Mouse (Mus musculus) testis, adult 2 months (tissue): ENCODE results near the gene Pts. TPM values are rescaled to one million over a fixed set of nuclear protein-coding genes. Genes with fewer than 3 reads are reported as not detected.

Experiments
- H3K27ac ChIP-seq: fragments of 200-500 bp; 2 replicates; pipeline ENCODE4 v1.5.1; 2012; ENCODE audit warnings: low read depth, low read length; ENCODE audit not compliant: control insufficient read depth, insufficient read depth
- H3K27me3 ChIP-seq: fragments of 200-500 bp; 2 replicates; pipeline ENCODE4 v1.6.1; 2012; ENCODE audit warnings: mild to moderate bottlenecking, low read length, moderate library complexity; ENCODE audit not compliant: control insufficient read depth, insufficient read depth
- H3K36me3 ChIP-seq: fragments of 200-500 bp; 2 replicates; pipeline ENCODE4 v1.6.1; 2012; ENCODE audit warnings: mild to moderate bottlenecking, low read length; ENCODE audit not compliant: control insufficient read depth, insufficient read depth
- H3K4me1 ChIP-seq: fragments of 200-500 bp; 2 replicates; pipeline ENCODE4 v1.6.1; 2012; ENCODE audit warnings: low read length; ENCODE audit not compliant: control insufficient read depth, insufficient read depth
- H3K4me3 ChIP-seq: fragments of 200-500 bp; 2 replicates; pipeline ENCODE4 v1.5.1; 2012; ENCODE audit warnings: low read depth, mild to moderate bottlenecking, low read length, moderate library complexity, mixed read lengths; ENCODE audit not compliant: control insufficient read depth
- CTCF ChIP-seq: fragments of 200-500 bp; IDR thresholded peaks from 2 replicates; pipeline ENCODE4 v1.5.1; 2012; ENCODE audit warnings: low read depth, mild to moderate bottlenecking, inconsistent platforms, low read length, moderate library complexity; ENCODE audit not compliant: control insufficient read depth, insufficient read depth, insufficient replicate concordance
- POLR2A ChIP-seq: fragments of 200-500 bp; IDR thresholded peaks from 2 replicates; pipeline ENCODE4 v1.6.1; 2012; ENCODE audit warnings: low read depth, mild to moderate bottlenecking, inconsistent platforms, low read length, moderate library complexity; ENCODE audit not compliant: control insufficient read depth
- polyA plus RNA-seq: library from polyadenylated mRNA; depleted of rRNA; stranded (reverse); fragments of >200 nt; gene quantifications from 2 replicates; pipeline ENCODE4 v1.2.3, GENCODE M21; 2012

Pts gene
- polyA plus RNA-seq, 1 experiment, result 10.7 TPM

DNA sequence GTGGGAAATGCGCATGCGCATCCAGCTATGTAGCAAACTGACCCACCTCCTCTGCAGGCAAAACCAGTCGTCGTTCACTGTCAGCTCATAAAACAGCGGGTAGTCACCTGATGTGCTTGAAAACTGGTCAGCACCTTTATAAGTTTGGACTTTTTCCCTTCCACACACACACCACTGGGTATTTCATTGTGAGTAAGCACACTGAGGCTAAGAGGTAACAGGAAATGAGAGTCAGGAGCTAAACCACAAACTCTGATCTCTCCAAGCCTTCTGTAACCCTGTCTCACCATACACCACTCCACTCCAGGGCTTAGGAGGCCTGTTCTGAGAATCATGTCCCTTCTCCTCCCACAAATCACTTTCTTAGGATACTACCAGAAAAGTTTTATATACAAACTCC, 2.9 kb downstream of the Pts start:
- TF ChIP-seq CTCF (no peak), POLR2A (no peak)
- H3K4me1 ChIP-seq, result peaks cover 4% of the 10 kb centered on the region
- no peaks in the 10 kb centered on the region for H3K27me3 ChIP-seq
- no peaks in the 10 kb centered on the region for H3K36me3 ChIP-seq
- H3K27ac ChIP-seq, result no peak overlapping the region
- no peak overlapping the region for H3K4me3 ChIP-seq

DNA sequence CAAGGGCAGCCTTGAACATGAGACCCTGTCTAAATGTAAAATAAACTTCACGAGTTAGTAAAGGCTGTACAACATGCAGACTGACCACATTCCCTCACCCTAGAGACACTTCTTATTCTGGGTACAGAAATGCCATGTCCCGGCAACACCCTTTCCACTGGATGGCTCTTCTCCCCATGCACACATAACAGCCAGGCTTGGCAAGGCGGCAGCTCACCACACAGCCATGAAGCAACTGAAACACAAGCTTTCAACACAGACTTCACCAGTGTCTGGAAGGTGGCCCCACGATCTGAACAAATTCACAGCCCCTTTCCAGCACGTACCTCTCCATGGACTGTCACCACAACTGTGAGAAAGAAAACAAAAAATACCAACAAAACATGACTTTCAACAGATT, 3.6 kb downstream of the Pts start:
- Histone ChIP-seq H3K4me3 (no peak overlapping the region), H3K27ac (no peak overlapping the region), H3K36me3 (no peaks in the 10 kb centered on the region), H3K27me3 (no peaks in the 10 kb centered on the region), H3K4me1 (peaks cover 4% of the 10 kb centered on the region)
- TF ChIP-seq CTCF (no peak), POLR2A (no peak)

- TF ChIP-seq CTCF (no peak), POLR2A (no peak)
- Histone ChIP-seq H3K27me3 (no peaks in the 10 kb centered on the region), H3K4me3 (no peak overlapping the region), H3K27ac (no peak overlapping the region), H3K4me1 (no peaks in the 10 kb centered on the region; the same call in 1 of the 2 replicates), H3K36me3 (no peaks in the 10 kb centered on the region)
Measured at GRCm38 (mm10) chr9:50522574-50522973, 6.0 kb downstream of the Pts start.

- TF ChIP-seq POLR2A, result no peak
- Histone ChIP-seq H3K27ac (no peak overlapping the region), H3K4me1 (no peaks in the 10 kb centered on the region; the same call in 1 of the 2 replicates), H3K36me3 (no peaks in the 10 kb centered on the region), H3K27me3 (no peaks in the 10 kb centered on the region), H3K4me3 (no peak overlapping the region)
Measured at GRCm38 (mm10) chr9:50521562-50521961, 7.0 kb downstream of the Pts start.

GRCm38 (mm10) chr9:50520748-50521147, 7.8 kb downstream of the Pts start:
- no peaks in the 10 kb centered on the region for H3K36me3 ChIP-seq
- H3K27ac ChIP-seq, result no peak overlapping the region
- H3K4me1 ChIP-seq, result no peaks in the 10 kb centered on the region; the same call in 1 of the 2 replicates
- no peak overlapping the region for H3K4me3 ChIP-seq
- TF ChIP-seq POLR2A, result no peak
- TF ChIP-seq CTCF, result no peak
- H3K27me3 ChIP-seq, result no peaks in the 10 kb centered on the region

GRCm38 (mm10) chr9:50518781-50519180, 9.7 kb downstream of the Pts start:
- TF ChIP-seq POLR2A, result no peak
- TF ChIP-seq CTCF, result peak; percentile 27; the same call in 1 of the 2 replicates
- Histone ChIP-seq H3K27ac (no peak overlapping the region), H3K36me3 (no peaks in the 10 kb centered on the region), H3K4me1 (no peaks in the 10 kb centered on the region), H3K27me3 (no peaks in the 10 kb centered on the region), H3K4me3 (no peak overlapping the region)

- Histone ChIP-seq H3K36me3 (no peaks in the 10 kb centered on the region), H3K27ac (no peak overlapping the region), H3K4me1 (no peaks in the 10 kb centered on the region)
Measured at GRCm38 (mm10) chr9:50515462-50515861, 13.1 kb downstream of the Pts start.

DNA sequence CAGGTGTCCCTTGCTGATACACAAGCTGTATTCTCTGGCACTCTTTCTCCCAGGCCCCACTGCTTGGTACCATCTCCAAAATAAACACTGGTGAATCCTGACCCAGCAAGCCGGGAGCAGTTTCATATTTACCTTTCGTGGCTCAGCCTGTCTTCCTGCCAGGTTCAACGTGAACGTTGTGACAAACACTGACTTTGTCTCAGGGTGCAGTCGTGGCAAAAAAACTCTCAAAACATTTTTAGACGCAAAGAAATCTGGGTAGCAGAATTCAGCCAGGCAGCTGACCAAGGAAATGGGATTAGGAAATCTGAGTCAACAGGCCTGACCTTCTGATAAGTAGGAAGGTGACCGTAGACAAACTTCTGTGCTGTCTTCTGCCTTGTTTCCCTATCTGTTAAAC, 21.0 kb downstream of the Pts start:
- Histone ChIP-seq H3K4me1 (no peaks in the 10 kb centered on the region), H3K27ac (no peak overlapping the region), H3K27me3 (no peaks in the 10 kb centered on the region), H3K4me3 (no peak overlapping the region), H3K36me3 (no peaks in the 10 kb centered on the region)
- TF ChIP-seq POLR2A (no peak), CTCF (no peak)

More at GRCm38 (mm10) chr9:50515462-50515861, 13.1 kb downstream of the Pts start:
- H3K27me3 ChIP-seq, result no peaks in the 10 kb centered on the region
- no peak overlapping the region for H3K4me3 ChIP-seq
- TF ChIP-seq CTCF (no peak), POLR2A (no peak)
